Mouse (Mus musculus): Measurements from ENCODE around the gene Gata5. TPM values are rescaled to one million over a fixed set of nuclear protein-coding genes. Genes with fewer than 3 reads are reported as not detected.

The Gata5 gene
- polyA plus RNA-seq, 1 experiment from 2014 or later, result 0.38 TPM

GRCm38 (mm10) chr2:180288966-180289365 lies 45.5 kb downstream of the Gata5 start:
- Histone ChIP-seq H3K4me3 (ENCODE audit: low read depth, low read length) (no peak overlapping the region), H3K27ac (ENCODE audit: low read length) (no peak overlapping the region), H3K27me3 (ENCODE audit: control insufficient read depth, insufficient read depth, low read depth, low read length) (no peaks in the 10 kb centered on the region), H3K4me1 (ENCODE audit: control insufficient read depth, low read depth, low read length) (no peaks in the 10 kb centered on the region), H3K4me2 (ENCODE audit: low read depth, low read length) (no peak overlapping the region), H3K9me3 (replicated peaks; ENCODE audit: control insufficient read depth, low read length) (no peaks in the 10 kb centered on the region), H3K9ac (ENCODE audit: low read depth, low read length) (no peak overlapping the region), H3K36me3 (ENCODE audit: control insufficient read depth, insufficient read depth) (no peaks in the 10 kb centered on the region)
- no peak for ATAC-seq (ENCODE audit: low read depth)
- WGBS (ENCODE audit: insufficient replicate concordance), result 58% methylated on average over 11 of the region's 11 CpGs

- Histone ChIP-seq H3K9me3 (replicated peaks; ENCODE audit: control insufficient read depth, low read length) (no peaks in the 10 kb centered on the region), H3K4me1 (ENCODE audit: control insufficient read depth, low read depth, low read length) (peaks cover 17% of the 10 kb centered on the region), H3K4me3 (ENCODE audit: low read depth, low read length) (no peak overlapping the region), H3K9ac (ENCODE audit: low read depth, low read length) (no peak overlapping the region), H3K27me3 (ENCODE audit: control insufficient read depth, insufficient read depth, low read depth, low read length) (no peaks in the 10 kb centered on the region), H3K36me3 (ENCODE audit: control insufficient read depth, insufficient read depth) (no peaks in the 10 kb centered on the region), H3K4me2 (ENCODE audit: low read depth, low read length) (no peak overlapping the region), H3K27ac (ENCODE audit: low read length) (no peak overlapping the region)
- 58% methylated on average over 8 of the region's 8 CpGs for WGBS (ENCODE audit: insufficient replicate concordance)
- no peak for ATAC-seq (ENCODE audit: low read depth)
These were observed 55.2 kb downstream of the Gata5 start for GRCm38 (mm10) chr2:180279321-180279720.

GRCm38 (mm10) chr2:180277773-180278320 lies 56.7 kb downstream of the Gata5 start:
- H3K9ac ChIP-seq (ENCODE audit: low read depth, low read length), result no peak overlapping the region
- H3K27ac ChIP-seq (ENCODE audit: low read length), result no peak overlapping the region
- H3K27me3 ChIP-seq (ENCODE audit: control insufficient read depth, insufficient read depth, low read depth, low read length), result no peaks in the 10 kb centered on the region
- no peaks in the 10 kb centered on the region for H3K9me3 ChIP-seq (replicated peaks; ENCODE audit: control insufficient read depth, low read length)
- no peak for ATAC-seq (ENCODE audit: low read depth)
- WGBS (ENCODE audit: insufficient replicate concordance), result 60% methylated on average over 8 of the region's 8 CpGs
- H3K4me3 ChIP-seq (ENCODE audit: low read depth, low read length), result no peak overlapping the region
- H3K4me1 ChIP-seq (ENCODE audit: control insufficient read depth, low read depth, low read length), result peaks cover 22% of the 10 kb centered on the region
- H3K4me2 ChIP-seq (ENCODE audit: low read depth, low read length), result no peak overlapping the region
- H3K36me3 ChIP-seq (ENCODE audit: control insufficient read depth, insufficient read depth), result no peaks in the 10 kb centered on the region

DNA sequence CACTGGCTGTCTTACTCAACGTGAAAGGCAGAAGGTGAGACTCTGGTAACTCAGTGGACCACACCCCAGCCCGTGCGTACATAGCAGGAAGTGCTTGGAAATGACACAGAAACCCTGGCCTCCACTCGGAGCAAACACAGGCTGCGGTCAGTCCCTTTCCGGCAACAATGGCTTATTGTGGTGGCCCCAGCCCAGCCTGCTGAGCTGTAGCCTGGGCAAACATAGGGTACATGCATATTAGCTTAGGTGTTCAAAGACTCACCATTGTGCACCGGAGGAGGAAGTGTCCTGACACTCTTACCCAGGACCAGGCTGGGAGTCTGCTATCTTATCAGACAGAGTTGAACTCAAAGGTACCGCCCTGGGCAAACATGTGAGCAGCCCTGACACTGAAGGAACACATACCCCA lies 57.6 kb downstream of the Gata5 start:
- no peaks in the 10 kb centered on the region for H3K9me3 ChIP-seq (replicated peaks; ENCODE audit: control insufficient read depth, low read length)
- no peak for ATAC-seq (ENCODE audit: low read depth)
- no peak overlapping the region for H3K9ac ChIP-seq (ENCODE audit: low read depth, low read length)
- WGBS (ENCODE audit: insufficient replicate concordance), result 2% methylated on average over 8 of the region's 8 CpGs
- H3K4me3 ChIP-seq (ENCODE audit: low read depth, low read length), result peak overlapping the region; percentile 9; the same call in 1 of the 2 replicates
- peaks cover 32% of the 10 kb centered on the region for H3K4me1 ChIP-seq (ENCODE audit: control insufficient read depth, low read depth, low read length)
- H3K27me3 ChIP-seq (ENCODE audit: control insufficient read depth, insufficient read depth, low read depth, low read length), result no peaks in the 10 kb centered on the region
- H3K4me2 ChIP-seq (ENCODE audit: low read depth, low read length), result peak overlapping the region; percentile 38
- no peaks in the 10 kb centered on the region for H3K36me3 ChIP-seq (ENCODE audit: control insufficient read depth, insufficient read depth)
- no peak overlapping the region for H3K27ac ChIP-seq (ENCODE audit: low read length)

- Histone ChIP-seq H3K4me1 (ENCODE audit: control insufficient read depth, low read depth, low read length) (peaks cover 35% of the 10 kb centered on the region), H3K9me3 (replicated peaks; ENCODE audit: control insufficient read depth, low read length) (no peaks in the 10 kb centered on the region), H3K9ac (ENCODE audit: low read depth, low read length) (no peak overlapping the region), H3K27ac (ENCODE audit: low read length) (no peak overlapping the region), H3K36me3 (ENCODE audit: control insufficient read depth, insufficient read depth) (no peaks in the 10 kb centered on the region), H3K4me3 (ENCODE audit: low read depth, low read length) (peak overlapping the region; percentile 15; the same call in 1 of the 2 replicates), H3K27me3 (ENCODE audit: control insufficient read depth, insufficient read depth, low read depth, low read length) (no peaks in the 10 kb centered on the region), H3K4me2 (ENCODE audit: low read depth, low read length) (peak overlapping the region; percentile 38)
- 17% methylated on average over 4 of the region's 4 CpGs for WGBS (ENCODE audit: insufficient replicate concordance)
- no peak for ATAC-seq (ENCODE audit: low read depth)
These were observed 58.1 kb downstream of the Gata5 start for GRCm38 (mm10) chr2:180276385-180276784.

- no peak overlapping the region for H3K9ac ChIP-seq (ENCODE audit: low read depth, low read length)
- peak overlapping the region; percentile 15; the same call in 1 of the 2 replicates for H3K4me3 ChIP-seq (ENCODE audit: low read depth, low read length)
- H3K4me1 ChIP-seq (ENCODE audit: control insufficient read depth, low read depth, low read length), result peaks cover 37% of the 10 kb centered on the region
- no peak for ATAC-seq (ENCODE audit: low read depth)
- H3K36me3 ChIP-seq (ENCODE audit: control insufficient read depth, insufficient read depth), result no peaks in the 10 kb centered on the region
- H3K9me3 ChIP-seq (replicated peaks; ENCODE audit: control insufficient read depth, low read length), result no peaks in the 10 kb centered on the region
- no peak overlapping the region for H3K27ac ChIP-seq (ENCODE audit: low read length)
- WGBS (ENCODE audit: insufficient replicate concordance), result under 1% methylated on average over 8 of the region's 8 CpGs
- H3K27me3 ChIP-seq (ENCODE audit: control insufficient read depth, insufficient read depth, low read depth, low read length), result no peaks in the 10 kb centered on the region
- peak overlapping the region; percentile 38 for H3K4me2 ChIP-seq (ENCODE audit: low read depth, low read length)
These were observed 58.7 kb downstream of the Gata5 start for GRCm38 (mm10) chr2:180275836-180276235.

Other genes starting within 250 kb of the Gata5 start
- gene Hrh3, start 230.2 kb downstream of the Gata5 start, polyA plus RNA-seq (2015; fragmentation: Nextera tagmentation; extraction: Ambion mirVana), result not detected in 2 replicates
- 8.7 and 10.2 TPM in 2 replicates for gene Osbpl2, start 215.4 kb downstream of the Gata5 start, polyA plus RNA-seq (2015; fragmentation: Nextera tagmentation; extraction: Ambion mirVana)
- 91.4 and 96.6 TPM in 2 replicates for gene Adrm1, start 163.2 kb downstream of the Gata5 start, polyA plus RNA-seq (2015; fragmentation: Nextera tagmentation; extraction: Ambion mirVana)
- gene Lama5, start 108.8 kb downstream of the Gata5 start, polyA plus RNA-seq (2015; fragmentation: Nextera tagmentation; extraction: Ambion mirVana), result 2.0 and 2.6 TPM in 2 replicates
- gene Rps21, start 77.3 kb downstream of the Gata5 start, polyA plus RNA-seq (2015; fragmentation: Nextera tagmentation; extraction: Ambion mirVana), result 262 and 314 TPM in 2 replicates
- 1.3 and 1.7 TPM in 2 replicates for gene Cables2, start 61.2 kb downstream of the Gata5 start, polyA plus RNA-seq (2015; fragmentation: Nextera tagmentation; extraction: Ambion mirVana)
- gene Rbbp8nl, start 44.8 kb downstream of the Gata5 start, polyA plus RNA-seq (2015; fragmentation: Nextera tagmentation; extraction: Ambion mirVana), result not detected in 2 replicates
- gene Slco4a1, start 121.5 kb upstream of the Gata5 start, polyA plus RNA-seq (2015; fragmentation: Nextera tagmentation; extraction: Ambion mirVana), result 0.84 and 0.86 TPM in 2 replicates
- 0.02 TPM in 1 of 2 replicates, not detected in the other for gene Ntsr1, start 165.3 kb upstream of the Gata5 start, polyA plus RNA-seq (2015; fragmentation: Nextera tagmentation; extraction: Ambion mirVana)
- gene Mrgbp, start 246.6 kb upstream of the Gata5 start, polyA plus RNA-seq (2015; fragmentation: Nextera tagmentation; extraction: Ambion mirVana), result 6.6 and 7.4 TPM in 2 replicates